12 mouse cellular contexts compared by ENCODE assay signal in the genomic region with DNA sequence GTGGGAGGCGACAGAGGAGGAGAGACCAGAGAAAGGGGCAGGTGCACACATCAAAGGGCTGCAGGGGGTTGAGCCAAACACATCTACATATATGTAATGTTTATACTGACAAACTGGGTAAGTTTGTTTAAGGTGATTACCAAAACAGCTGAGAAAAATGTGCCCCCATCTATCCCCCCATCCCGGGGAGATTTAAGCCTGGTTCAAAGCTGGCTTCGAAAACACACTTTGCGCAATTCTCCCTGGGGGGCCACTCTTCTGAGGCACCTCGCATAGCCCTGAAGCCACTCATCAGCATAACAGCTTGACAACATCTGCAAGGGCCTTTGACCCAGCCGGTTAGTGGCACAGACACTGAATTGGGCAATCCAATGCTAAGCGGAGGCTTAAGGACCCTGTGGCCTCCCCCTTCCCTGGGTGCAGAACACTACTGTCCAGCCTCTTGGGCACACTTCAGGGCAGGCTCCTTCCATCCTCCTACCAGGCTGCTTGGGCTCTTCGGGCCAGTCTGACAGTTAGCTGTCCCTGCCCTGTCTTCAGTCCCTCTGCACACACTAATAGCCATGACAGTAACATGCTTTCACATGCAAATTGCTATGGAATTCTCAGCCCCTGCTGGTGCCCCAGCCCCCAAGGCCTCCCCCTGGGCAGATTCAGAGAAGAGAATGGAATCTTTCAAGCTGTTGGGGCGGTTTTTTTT. TPM values are rescaled to one million over a fixed set of nuclear protein-coding genes. Genes with fewer than 3 reads are reported as not detected.
DNase-seq lines count a peak whose midpoint lies in the region; ATAC-seq and TF ChIP-seq lines count a peak whose summit lies in the region.
"Had no signal": no experiment of that assay in that cellular context is flagged by ENCODE, and none has a peak within 500 bp of the region (broad histone marks: within the 10 kb centered on the region; RNA-seq: fewer than 3 reads in every experiment).

No protein-coding gene starts in this region.

- peaks cover 35% of the 10 kb centered on the region for H3K4me1 ChIP-seq in liver, adult 2 months (ENCODE audit: control insufficient read depth, insufficient read depth, low read length)
- peaks cover 4% of the 10 kb centered on the region; the same call in 1 of the 2 replicates for H3K4me1 ChIP-seq in liver, embryonic 11.5 days (replicated peaks; ENCODE audit: control insufficient read depth, insufficient read depth, low read length)
- H3K4me1 ChIP-seq in embryonic facial prominence, embryonic 14.5 days (ENCODE audit: control insufficient read depth, insufficient read depth, low read length) = no peaks in the 10 kb centered on the region
- no peaks in the 10 kb centered on the region for H3K4me1 ChIP-seq in hindbrain, postnatal 0 days (ENCODE audit: insufficient read depth, low read length)
- no peaks in the 10 kb centered on the region for H3K4me1 ChIP-seq in thymus, adult 2 months (replicated peaks; ENCODE audit: control insufficient read depth, insufficient read depth, low read length)

- no peak overlapping the region for H3K4me2 ChIP-seq in liver, embryonic 11.5 days
- H3K4me2 ChIP-seq in embryonic facial prominence, embryonic 14.5 days (ENCODE audit: low read depth, low read length) = no peak overlapping the region
- no peak overlapping the region for H3K4me2 ChIP-seq in hindbrain, postnatal 0 days (ENCODE audit: low read depth, low read length)
- H3K4me2 ChIP-seq: stomach, embryonic 15.5 days had no signal

- H3K27me3 ChIP-seq in liver, adult 2 months (ENCODE audit: control insufficient read depth, insufficient read depth, low read length) = no peaks in the 10 kb centered on the region
- H3K27me3 ChIP-seq in liver, embryonic 11.5 days (replicated peaks; ENCODE audit: control insufficient read depth, insufficient read depth, low read length) = peaks cover 36% of the 10 kb centered on the region
- H3K27me3 ChIP-seq in embryonic facial prominence, embryonic 14.5 days (replicated peaks; ENCODE audit: control insufficient read depth, insufficient read depth, low read length) = peaks cover 4% of the 10 kb centered on the region; the same call in 1 of the 2 replicates
- H3K27me3 ChIP-seq in hindbrain, postnatal 0 days (ENCODE audit: insufficient read depth, low read length) = no peaks in the 10 kb centered on the region
- H3K27me3 ChIP-seq in thymus, adult 2 months (ENCODE audit: control insufficient read depth, insufficient read depth, low read length) = no peaks in the 10 kb centered on the region

- no peak overlapping the region for H3K4me3 ChIP-seq in liver, adult 2 months (ENCODE audit: insufficient read depth, low read depth, low read length)
- no peak overlapping the region for H3K4me3 ChIP-seq in liver, embryonic 11.5 days (ENCODE audit: low read depth, low read length)
- H3K4me3 ChIP-seq in embryonic facial prominence, embryonic 14.5 days (ENCODE audit: low read depth, low read length) = no peak overlapping the region
- H3K4me3 ChIP-seq in hindbrain, postnatal 0 days (ENCODE audit: low read length) = no peak overlapping the region
- no peak overlapping the region for H3K4me3 ChIP-seq in thymus, adult 2 months (ENCODE audit: control insufficient read depth, insufficient read depth, low read length)
- H3K4me3 ChIP-seq: heart, embryonic 10.5 days; stomach, embryonic 15.5 days had no signal

- peak; percentile 57 for DNase-seq in liver, adult 2 months (ENCODE audit: extremely low read depth, low read depth, low spot score)
- DNase-seq in liver, embryonic 11.5 days (ENCODE audit: low spot score) = no peak
- peak; percentile 48 for DNase-seq in embryonic facial prominence, embryonic 14.5 days (ENCODE audit: low spot score)
- DNase-seq in hindbrain, postnatal 0 days (ENCODE audit: low spot score) = no peak
- DNase-seq in retina, embryonic 14.5 days (ENCODE audit: low spot score) = peak; percentile 36
- no peak for DNase-seq in thymus, adult 2 months
- no peak for DNase-seq in frontal cortex, postnatal 25 days (ENCODE audit: low spot score in 2 of 2)
- no peak for DNase-seq in cerebellum, postnatal 36 days
- DNase-seq: cerebellum, adult 11-12 months had no signal

- WGBS in liver, adult 2 months = 24% methylated on average over 9 of the region's 9 CpGs
- 43% methylated on average over 9 of the region's 9 CpGs for WGBS in liver, embryonic 11.5 days
- WGBS in embryonic facial prominence, embryonic 14.5 days = 27% methylated on average over 8 of the region's 9 CpGs
- 35% methylated on average over 9 of the region's 9 CpGs for WGBS in hindbrain, postnatal 0 days
- 86% methylated on average over 9 of the region's 9 CpGs for WGBS in thymus, adult 2 months

- no peak overlapping the region for H3K27ac ChIP-seq in liver, adult 2 months (replicated peaks; ENCODE audit: insufficient read depth, low read depth, low read length)
- H3K27ac ChIP-seq in liver, embryonic 11.5 days (ENCODE audit: low read depth, low read length) = no peak overlapping the region
- no peak overlapping the region for H3K27ac ChIP-seq in embryonic facial prominence, embryonic 14.5 days (replicated peaks; ENCODE audit: low read depth, low read length)
- H3K27ac ChIP-seq in hindbrain, postnatal 0 days = no peak overlapping the region
- H3K27ac ChIP-seq in thymus, adult 2 months (ENCODE audit: control insufficient read depth, insufficient read depth, low read length) = no peak overlapping the region
- H3K27ac ChIP-seq: heart, embryonic 10.5 days; stomach, embryonic 15.5 days had no signal

- H3K36me3 ChIP-seq in liver, adult 2 months (ENCODE audit: control insufficient read depth, insufficient read depth, low read length) = no peaks in the 10 kb centered on the region
- H3K36me3 ChIP-seq in liver, embryonic 11.5 days (ENCODE audit: control insufficient read depth, insufficient read depth, low read length) = no peaks in the 10 kb centered on the region
- peaks cover 25% of the 10 kb centered on the region; the same call in 1 of the 2 replicates for H3K36me3 ChIP-seq in embryonic facial prominence, embryonic 14.5 days (ENCODE audit: control insufficient read depth, insufficient read depth, low read length)
- H3K36me3 ChIP-seq in hindbrain, postnatal 0 days (ENCODE audit: insufficient read depth, low read length) = no peaks in the 10 kb centered on the region
- no peaks in the 10 kb centered on the region for H3K36me3 ChIP-seq in thymus, adult 2 months (ENCODE audit: control insufficient read depth, insufficient read depth, low read length)
- H3K36me3 ChIP-seq: stomach, embryonic 15.5 days had no signal

- no peaks in the 10 kb centered on the region for H3K9me3 ChIP-seq in liver, embryonic 11.5 days (ENCODE audit: control insufficient read depth, low read length)
- H3K9me3 ChIP-seq in embryonic facial prominence, embryonic 14.5 days (ENCODE audit: control insufficient read depth, low read length) = no peaks in the 10 kb centered on the region
- H3K9me3 ChIP-seq in hindbrain, postnatal 0 days (ENCODE audit: low read length) = no peaks in the 10 kb centered on the region
- H3K9me3 ChIP-seq: heart, embryonic 10.5 days; stomach, embryonic 15.5 days had no signal

- no peaks in the 10 kb centered on the region for H3K79me2 ChIP-seq in liver, adult 2 months (ENCODE audit: control insufficient read depth, insufficient read depth, low read length)

- no peak for TF ChIP-seq POLR2A in liver, adult 2 months (IDR thresholded peaks at IDR 0.05; ENCODE audit: extremely low read depth, insufficient read depth, low read length)
- TF ChIP-seq POLR2A in thymus, adult 2 months (IDR thresholded peaks at IDR 0.05; ENCODE audit: control insufficient read depth, extremely low read depth, insufficient read depth, low read length, poor library complexity) = no peak

- H3K9ac ChIP-seq in liver, adult 2 months (ENCODE audit: low read depth, low read length) = no peak overlapping the region
- H3K9ac ChIP-seq in liver, embryonic 11.5 days (ENCODE audit: low read depth, low read length) = no peak overlapping the region
- H3K9ac ChIP-seq in embryonic facial prominence, embryonic 14.5 days (ENCODE audit: low read depth, low read length) = no peak overlapping the region
- no peak overlapping the region for H3K9ac ChIP-seq in hindbrain, postnatal 0 days (replicated peaks; ENCODE audit: low read length)
- H3K9ac ChIP-seq: stomach, embryonic 15.5 days had no signal

- ATAC-seq in liver, embryonic 11.5 days (replicated peaks; ENCODE audit: low FRiP score) = no peak
- no peak for ATAC-seq in embryonic facial prominence, embryonic 14.5 days (ENCODE audit: low read depth)
- 0 out of 2 replicates have a peak, but pooled peaks have one; percentile 19 for ATAC-seq in hindbrain, postnatal 0 days
- ATAC-seq: intestine, postnatal 0 days had no signal

- no peak for TF ChIP-seq CTCF in liver, adult 2 months (IDR thresholded peaks at IDR 0.05; ENCODE audit: low read depth, low read length)
- no peak for TF ChIP-seq CTCF in hindbrain, postnatal 0 days (IDR thresholded peaks at IDR 0.05; ENCODE audit: low read depth)
- no peak for TF ChIP-seq CTCF in thymus, adult 2 months (IDR thresholded peaks at IDR 0.05; ENCODE audit: borderline replicate concordance, control insufficient read depth, extremely low read depth, insufficient read depth, low read length, poor library complexity)

RNA-seq across cellular contexts. Expression of a gene that starts 16.8 kb away (rescaled TPM):
- total RNA-seq in liver, adult 2 months (2014; rRNA removed) = 4.9 and 5.4 TPM in 2 replicates
- 12.4 TPM in 2 replicates for polyA plus RNA-seq in liver, adult 2 months (2012; rRNA removed)
- polyA plus RNA-seq in liver, embryonic 11.5 days (2014; fragmentation: Nextera tagmentation; extraction: Ambion mirVana) = 15.9 and 17.9 TPM in 2 replicates
- polyA plus RNA-seq in embryonic facial prominence, embryonic 14.5 days (2014; fragmentation: Nextera tagmentation; extraction: Ambion mirVana) = 36.7 and 41.4 TPM in 2 replicates
- total RNA-seq in hindbrain, postnatal 0 days (2014; rRNA removed) = 29.4 and 30.1 TPM in 2 replicates
- polyA plus RNA-seq in hindbrain, postnatal 0 days (2015; fragmentation: Nextera tagmentation; extraction: Ambion mirVana) = 15.1 and 15.3 TPM in 2 replicates
- 8.9 and 9.6 TPM in 2 replicates for polyA plus RNA-seq in thymus, adult 2 months (2012; rRNA removed)

Comparison
In these comparisons a context has a peak if more than half of its experiments do, and no peak if none do; other contexts are left out.
1. DNase-seq: peak in liver, adult 2 months (single experiment), embryonic facial prominence, embryonic 14.5 days (single experiment) and retina, embryonic 14.5 days (single experiment); none in liver, embryonic 11.5 days (single experiment), hindbrain, postnatal 0 days (single experiment), thymus, adult 2 months (single experiment), frontal cortex, postnatal 25 days (0 of 2) and cerebellum, postnatal 36 days (0 of 2).